Mouse (Mus musculus): ENCODE measurements around the gene Pou3f3. TPM values are rescaled to one million over a fixed set of nuclear protein-coding genes. Genes with fewer than 3 reads are reported as not detected.

Gene Pou3f3
- polyA plus RNA-seq, 1 experiment: 0.18 TPM

DNA sequence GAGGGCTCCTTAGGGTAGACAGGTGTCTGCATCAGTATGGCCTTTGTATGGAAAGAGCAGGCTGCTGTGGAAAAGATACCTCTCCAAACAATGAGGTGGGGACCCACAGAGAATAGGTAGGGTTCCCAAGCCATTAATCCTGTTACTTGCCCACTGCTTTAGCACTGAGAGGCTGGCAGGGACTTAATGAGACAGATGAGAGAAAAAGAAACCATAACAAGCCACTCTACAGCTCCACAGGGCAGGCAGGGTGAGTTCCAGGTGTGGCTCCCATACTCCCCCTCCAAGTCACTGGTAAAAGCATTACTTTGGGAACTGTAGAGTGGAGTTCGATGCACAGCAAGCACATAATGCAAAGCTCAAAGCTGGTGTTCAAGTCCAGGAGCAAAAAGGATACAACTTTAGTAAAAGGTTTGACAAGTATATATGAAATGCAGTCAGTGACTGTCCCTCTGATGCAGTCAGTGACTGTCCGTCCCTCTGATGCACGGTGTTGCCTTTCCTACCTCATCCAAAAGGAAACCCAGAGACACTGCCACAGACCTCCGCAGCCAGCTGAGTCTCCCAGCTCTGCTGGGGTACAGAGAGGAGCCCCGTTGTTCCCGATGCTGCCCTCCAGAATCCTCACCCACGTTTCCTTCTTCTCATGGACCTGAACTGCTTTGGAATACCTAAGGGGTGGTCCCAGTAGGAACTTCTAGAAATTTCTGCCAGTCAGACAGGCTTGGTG lies 14.0 kb downstream of the Pou3f3 start:
- H3K27ac ChIP-seq (ENCODE audit: insufficient read depth, low read length): no peak overlapping the region
- H3K9me3 ChIP-seq (replicated peaks; ENCODE audit: control insufficient read depth, insufficient read depth, low read length, poor library complexity, severe bottlenecking): no peaks in the 10 kb centered on the region
- H3K36me3 ChIP-seq (ENCODE audit: control insufficient read depth, insufficient read depth, low read length, poor library complexity, severe bottlenecking): no peaks in the 10 kb centered on the region
- peaks cover 19% of the 10 kb centered on the region for H3K27me3 ChIP-seq (ENCODE audit: control insufficient read depth, insufficient read depth, low read length, poor library complexity, severe bottlenecking)
- no peaks in the 10 kb centered on the region for H3K4me1 ChIP-seq (ENCODE audit: control insufficient read depth, insufficient read depth, low read length)
- no peak overlapping the region for H3K9ac ChIP-seq (ENCODE audit: low read depth, poor library complexity, severe bottlenecking)
- no peak overlapping the region for H3K4me3 ChIP-seq (ENCODE audit: low read depth, low read length)
- TF ChIP-seq EP300 (IDR thresholded peaks at IDR 0.05; ENCODE audit: insufficient read depth, low read depth, low read length): no peak
- no peak for TF ChIP-seq POLR2A (IDR thresholded peaks at IDR 0.05; ENCODE audit: insufficient read depth, low read length)
- no peak for TF ChIP-seq CTCF (IDR thresholded peaks at IDR 0.05; ENCODE audit: low read depth, low read length)

GRCm38 (mm10) chr1:42710234-42710633 lies 14.7 kb downstream of the Pou3f3 start:
- H3K27ac ChIP-seq (ENCODE audit: insufficient read depth, low read length): no peak overlapping the region
- no peaks in the 10 kb centered on the region for H3K36me3 ChIP-seq (ENCODE audit: control insufficient read depth, insufficient read depth, low read length, poor library complexity, severe bottlenecking)
- H3K9ac ChIP-seq (ENCODE audit: low read depth, poor library complexity, severe bottlenecking): no peak overlapping the region
- peaks cover 19% of the 10 kb centered on the region for H3K27me3 ChIP-seq (ENCODE audit: control insufficient read depth, insufficient read depth, low read length, poor library complexity, severe bottlenecking)
- H3K9me3 ChIP-seq (replicated peaks; ENCODE audit: control insufficient read depth, insufficient read depth, low read length, poor library complexity, severe bottlenecking): no peaks in the 10 kb centered on the region
- no peak for TF ChIP-seq POLR2A (IDR thresholded peaks at IDR 0.05; ENCODE audit: insufficient read depth, low read length)
- no peak for TF ChIP-seq EP300 (IDR thresholded peaks at IDR 0.05; ENCODE audit: insufficient read depth, low read depth, low read length)
- no peak for TF ChIP-seq CTCF (IDR thresholded peaks at IDR 0.05; ENCODE audit: low read depth, low read length)
- no peaks in the 10 kb centered on the region for H3K4me1 ChIP-seq (ENCODE audit: control insufficient read depth, insufficient read depth, low read length)
- H3K4me3 ChIP-seq (ENCODE audit: low read depth, low read length): no peak overlapping the region

DNA sequence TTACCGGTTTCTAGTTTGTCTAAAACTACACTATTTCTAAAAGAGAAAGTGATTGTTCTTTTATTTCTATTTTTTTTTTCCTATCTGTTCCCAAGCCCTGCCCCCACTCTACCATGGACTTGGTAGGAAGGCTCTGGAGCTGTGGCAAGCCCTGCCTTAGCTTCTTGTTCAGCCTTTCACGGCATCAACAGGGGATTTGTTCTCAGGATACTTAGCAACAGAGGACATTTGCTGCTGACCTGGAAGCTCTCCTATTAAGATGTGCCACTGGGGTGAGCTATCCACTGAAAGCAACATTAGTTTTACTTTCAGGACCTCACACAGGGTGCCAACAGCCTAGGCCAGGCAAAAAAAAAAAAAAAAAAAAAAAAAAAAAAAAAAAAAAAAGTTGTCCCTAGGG lies 15.4 kb downstream of the Pou3f3 start:
- Histone ChIP-seq H3K9me3 (replicated peaks; ENCODE audit: control insufficient read depth, insufficient read depth, low read length, poor library complexity, severe bottlenecking) (no peaks in the 10 kb centered on the region), H3K27ac (ENCODE audit: insufficient read depth, low read length) (no peak overlapping the region), H3K27me3 (ENCODE audit: control insufficient read depth, insufficient read depth, low read length, poor library complexity, severe bottlenecking) (peaks cover 20% of the 10 kb centered on the region), H3K9ac (ENCODE audit: low read depth, poor library complexity, severe bottlenecking) (no peak overlapping the region), H3K36me3 (ENCODE audit: control insufficient read depth, insufficient read depth, low read length, poor library complexity, severe bottlenecking) (no peaks in the 10 kb centered on the region), H3K4me3 (ENCODE audit: low read depth, low read length) (no peak overlapping the region), H3K4me1 (ENCODE audit: control insufficient read depth, insufficient read depth, low read length) (no peaks in the 10 kb centered on the region)
- TF ChIP-seq POLR2A (IDR thresholded peaks at IDR 0.05; ENCODE audit: insufficient read depth, low read length): no peak
- TF ChIP-seq EP300 (IDR thresholded peaks at IDR 0.05; ENCODE audit: insufficient read depth, low read depth, low read length): no peak
- no peak for TF ChIP-seq CTCF (IDR thresholded peaks at IDR 0.05; ENCODE audit: low read depth, low read length)

DNA sequence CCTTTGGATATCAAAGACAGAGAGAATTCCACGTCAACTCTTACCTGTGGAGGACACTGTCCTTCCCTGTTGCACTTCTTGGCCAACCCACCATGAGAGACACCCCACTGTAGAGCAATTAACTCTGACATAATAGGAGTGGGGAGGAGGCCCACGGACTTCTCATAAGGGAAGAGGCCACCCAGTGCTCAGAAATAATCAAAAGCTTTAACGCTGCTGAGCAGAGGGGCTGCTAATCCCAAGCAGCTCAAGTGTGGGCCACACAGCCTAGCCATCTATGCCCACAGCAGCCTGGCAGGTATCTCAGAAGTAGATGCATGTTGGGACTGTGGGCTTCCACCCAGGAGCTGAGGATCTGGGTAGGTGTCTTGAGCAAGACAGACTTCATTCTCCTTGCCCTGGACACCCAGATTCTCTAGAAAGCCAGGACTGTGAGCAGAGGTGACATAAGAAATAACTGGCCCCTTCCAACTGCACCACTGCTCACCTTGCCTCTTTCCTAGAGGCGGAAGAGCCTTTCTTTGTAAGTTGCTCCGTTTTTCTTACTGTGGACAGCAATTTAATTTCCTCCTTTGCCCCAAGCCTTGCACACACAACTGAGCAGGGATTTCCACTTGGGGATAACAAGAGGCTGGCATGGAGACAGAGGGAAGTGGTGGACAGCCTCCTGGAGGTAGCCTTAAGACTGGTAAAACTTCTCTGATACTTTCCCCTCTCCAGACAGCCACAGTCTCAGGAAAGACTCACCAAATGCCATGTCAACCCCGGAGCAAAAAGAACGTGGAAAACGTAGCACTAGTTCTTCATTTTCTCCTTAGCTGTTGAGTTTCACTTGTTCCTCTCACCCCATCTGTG lies 16.1 kb downstream of the Pou3f3 start:
- Histone ChIP-seq H3K4me3 (ENCODE audit: low read depth, low read length) (no peak overlapping the region), H3K9me3 (replicated peaks; ENCODE audit: control insufficient read depth, insufficient read depth, low read length, poor library complexity, severe bottlenecking) (no peaks in the 10 kb centered on the region), H3K27me3 (ENCODE audit: control insufficient read depth, insufficient read depth, low read length, poor library complexity, severe bottlenecking) (peaks cover 20% of the 10 kb centered on the region), H3K36me3 (ENCODE audit: control insufficient read depth, insufficient read depth, low read length, poor library complexity, severe bottlenecking) (no peaks in the 10 kb centered on the region), H3K9ac (ENCODE audit: low read depth, poor library complexity, severe bottlenecking) (no peak overlapping the region), H3K4me1 (ENCODE audit: control insufficient read depth, insufficient read depth, low read length) (no peaks in the 10 kb centered on the region), H3K27ac (ENCODE audit: insufficient read depth, low read length) (no peak overlapping the region)
- TF ChIP-seq POLR2A (IDR thresholded peaks at IDR 0.05; ENCODE audit: insufficient read depth, low read length) (no peak), EP300 (IDR thresholded peaks at IDR 0.05; ENCODE audit: insufficient read depth, low read depth, low read length) (no peak), CTCF (IDR thresholded peaks at IDR 0.05; ENCODE audit: low read depth, low read length) (no peak)

GRCm38 (mm10) chr1:42712311-42712690 lies 16.7 kb downstream of the Pou3f3 start:
- Histone ChIP-seq H3K36me3 (ENCODE audit: control insufficient read depth, insufficient read depth, low read length, poor library complexity, severe bottlenecking) (no peaks in the 10 kb centered on the region), H3K9ac (ENCODE audit: low read depth, poor library complexity, severe bottlenecking) (no peak overlapping the region), H3K9me3 (replicated peaks; ENCODE audit: control insufficient read depth, insufficient read depth, low read length, poor library complexity, severe bottlenecking) (no peaks in the 10 kb centered on the region), H3K27ac (ENCODE audit: insufficient read depth, low read length) (no peak overlapping the region), H3K4me3 (ENCODE audit: low read depth, low read length) (no peak overlapping the region), H3K4me1 (ENCODE audit: control insufficient read depth, insufficient read depth, low read length) (no peaks in the 10 kb centered on the region), H3K27me3 (ENCODE audit: control insufficient read depth, insufficient read depth, low read length, poor library complexity, severe bottlenecking) (peaks cover 20% of the 10 kb centered on the region)
- TF ChIP-seq POLR2A (IDR thresholded peaks at IDR 0.05; ENCODE audit: insufficient read depth, low read length): no peak

All from ES-Bruce4 (cell line).